Mouse (Mus musculus): ENCODE results near the gene Usp18.

DNA sequence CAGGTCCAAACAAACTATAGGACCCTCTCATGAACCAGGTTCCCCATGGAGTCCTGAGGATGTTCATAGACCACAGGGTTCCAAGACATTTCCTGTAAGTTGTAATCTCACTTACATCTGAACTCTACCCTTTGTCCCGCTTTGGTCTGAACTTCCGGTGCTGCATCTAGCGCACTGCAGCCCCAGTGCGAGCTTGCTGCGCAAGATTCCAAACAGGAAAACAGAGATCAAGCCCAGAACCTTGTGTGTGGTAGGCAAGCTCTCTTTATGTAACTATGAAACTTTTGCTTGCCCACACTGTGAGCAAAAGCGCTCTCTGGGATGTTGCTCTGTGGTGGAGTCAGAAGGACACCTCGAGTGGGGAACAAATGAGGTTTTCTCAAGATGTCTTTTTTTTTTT is 27.7 kb upstream of the Usp18 start:
- no peak for TF ChIP-seq CTCF (IDR thresholded peaks at IDR 0.05; ENCODE audit: control insufficient read depth, insufficient read depth, insufficient read length)
- TF ChIP-seq MAX (IDR thresholded peaks at IDR 0.05): no peak
- no peak for TF ChIP-seq MYOG (IDR thresholded peaks at IDR 0.05; ENCODE audit: control insufficient read depth, extremely low read depth, insufficient read length)
